In the genomic region with DNA sequence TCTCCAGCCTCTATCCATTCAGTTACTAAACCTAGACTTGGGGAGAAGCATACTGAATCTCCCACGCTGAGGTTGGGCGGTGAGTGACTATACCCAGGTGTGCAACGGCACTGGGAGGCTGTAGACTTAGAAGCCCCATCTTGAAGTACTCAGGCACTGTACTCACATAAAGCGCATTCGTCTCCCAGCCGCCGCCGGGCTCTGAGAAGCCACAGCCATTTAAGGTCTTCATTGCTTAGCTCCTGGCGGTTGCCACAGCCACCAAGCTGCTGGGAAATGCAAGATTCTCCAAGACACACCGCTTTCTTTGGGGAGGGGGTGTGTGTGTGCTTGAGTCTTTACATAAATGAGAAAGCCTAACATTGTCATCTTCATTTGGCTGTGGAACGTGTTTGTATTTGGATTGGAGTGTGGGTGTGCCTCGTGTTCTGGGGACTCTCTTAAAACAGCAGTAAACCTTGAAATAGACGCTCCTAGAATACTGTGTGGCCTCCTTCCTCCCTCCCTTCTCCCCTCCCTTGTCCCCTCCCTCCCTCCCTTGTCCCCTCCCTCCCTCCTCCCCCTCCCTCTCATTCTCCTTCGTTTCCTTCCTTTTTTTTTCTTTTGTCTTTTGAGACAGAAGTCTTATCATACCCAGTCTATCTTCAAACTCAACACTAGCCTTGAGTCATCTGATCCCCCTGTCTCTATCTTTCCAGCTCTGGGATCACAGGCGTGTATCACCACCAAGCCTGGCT, we compare ENCODE assay signal across 9 mouse cellular contexts.
DNase-seq lines count a peak whose midpoint lies in the region; ATAC-seq and TF ChIP-seq lines count a peak whose summit lies in the region.
"Had no signal": no experiment of that assay in that cellular context is flagged by ENCODE, and none has a peak within 500 bp of the region (broad histone marks: within the 10 kb centered on the region; RNA-seq: fewer than 3 reads in every experiment).

No protein-coding gene starts in this region.

- H3K9ac ChIP-seq in lung, postnatal 0 days (replicated peaks; ENCODE audit: low read depth): no peak overlapping the region
- no peak overlapping the region for H3K9ac ChIP-seq in limb, embryonic 14.5 days (ENCODE audit: low read depth, low read length, severe bottlenecking)
- H3K9ac ChIP-seq: midbrain, embryonic 12.5 days had no signal

- peak; percentile 75 for ATAC-seq in frontal cortex, adult (ENCODE audit: low TSS enrichment)
- peak; percentile 34; the same call in 1 of the 2 replicates for ATAC-seq in lung, postnatal 0 days
- ATAC-seq in limb, embryonic 14.5 days (ENCODE audit: low FRiP score, low read depth): no peak

- H3K27me3 ChIP-seq in lung, postnatal 0 days (replicated peaks; ENCODE audit: insufficient read depth, low read length): no peaks in the 10 kb centered on the region
- H3K27me3 ChIP-seq in limb, embryonic 14.5 days (ENCODE audit: control insufficient read depth, insufficient read depth, low read length): no peaks in the 10 kb centered on the region

- H3K4me1 ChIP-seq in lung, postnatal 0 days (ENCODE audit: insufficient read depth, low read depth, low read length): peaks cover 7% of the 10 kb centered on the region; the same call in 1 of the 2 replicates
- peaks cover 9% of the 10 kb centered on the region for H3K4me1 ChIP-seq in lung, adult 2 months (ENCODE audit: control insufficient read depth, insufficient read depth, low read length)
- peaks cover 21% of the 10 kb centered on the region for H3K4me1 ChIP-seq in limb, embryonic 14.5 days (ENCODE audit: control insufficient read depth, insufficient read depth, low read length)

- H3K36me3 ChIP-seq in lung, postnatal 0 days (ENCODE audit: insufficient read depth, low read length): no peaks in the 10 kb centered on the region
- no peaks in the 10 kb centered on the region for H3K36me3 ChIP-seq in limb, embryonic 14.5 days (ENCODE audit: control insufficient read depth, insufficient read depth, low read length)
- H3K36me3 ChIP-seq: midbrain, embryonic 12.5 days had no signal

- no peak for TF ChIP-seq CTCF in lung, postnatal 0 days (IDR thresholded peaks at IDR 0.05)
- TF ChIP-seq CTCF in lung, adult 2 months (IDR thresholded peaks at IDR 0.05; ENCODE audit: insufficient read depth, low read length): no peak

- DNase-seq in frontal cortex, postnatal 14 days (ENCODE audit: low spot score in 2 of 2): no peak
- peak; percentile 48 for DNase-seq in lung, postnatal 0 days (ENCODE audit: low spot score)
- DNase-seq in lung, adult 2 months: no peak
- DNase-seq in limb, embryonic 14.5 days (ENCODE audit: low spot score): no peak
- peak; percentile 38 for DNase-seq in thymus, postnatal 0 days (ENCODE audit: low spot score)
- no peak for DNase-seq in embryo, embryonic 11 days
- no peak for DNase-seq in cerebellum, postnatal 14 days

- TF ChIP-seq POLR2A in lung, adult 2 months (IDR thresholded peaks at IDR 0.05; ENCODE audit: borderline replicate concordance, extremely low read depth, low read depth, low read length): no peak
- no peak for TF ChIP-seq POLR2A in limb, embryonic 14.5 days (IDR thresholded peaks at IDR 0.05; ENCODE audit: borderline replicate concordance, extremely low read depth, insufficient read depth, insufficient read length)

- H3K4me2 ChIP-seq in lung, postnatal 0 days (replicated peaks; ENCODE audit: low read depth, low read length): no peak overlapping the region
- H3K4me2 ChIP-seq in limb, embryonic 14.5 days (replicated peaks; ENCODE audit: low read depth, low read length, severe bottlenecking): 0 out of 2 replicates have a peak overlapping the region, but pooled peaks have one; percentile 17
- H3K4me2 ChIP-seq: midbrain, embryonic 12.5 days had no signal

- no peak overlapping the region for H3K27ac ChIP-seq in lung, postnatal 0 days (ENCODE audit: low read length)
- no peak overlapping the region for H3K27ac ChIP-seq in limb, embryonic 14.5 days (replicated peaks; ENCODE audit: low read depth, low read length)
- H3K27ac ChIP-seq: midbrain, embryonic 12.5 days had no signal

- no peak for TF ChIP-seq EP300 in lung, postnatal 0 days (IDR thresholded peaks at IDR 0.05)

- no peaks in the 10 kb centered on the region for H3K9me3 ChIP-seq in lung, postnatal 0 days (ENCODE audit: low read length)
- no peaks in the 10 kb centered on the region for H3K9me3 ChIP-seq in limb, embryonic 14.5 days (ENCODE audit: control insufficient read depth, low read length)
- H3K9me3 ChIP-seq: midbrain, embryonic 12.5 days had no signal

- 35% methylated on average over 15 of the region's 15 CpGs for WGBS in lung, postnatal 0 days
- 36% methylated on average over 15 of the region's 15 CpGs for WGBS in lung, adult 2 months
- 36% methylated on average over 15 of the region's 15 CpGs for WGBS in limb, embryonic 14.5 days

- no peak overlapping the region for H3K4me3 ChIP-seq in lung, postnatal 0 days (ENCODE audit: low read depth, low read length)
- no peak overlapping the region for H3K4me3 ChIP-seq in lung, adult 2 months (replicated peaks; ENCODE audit: extremely low read depth, low read depth, low read length)
- no peak overlapping the region for H3K4me3 ChIP-seq in limb, embryonic 14.5 days (replicated peaks; ENCODE audit: low read length)
- H3K4me3 ChIP-seq: midbrain, embryonic 12.5 days had no signal

Comparison
In these comparisons a context has a peak if more than half of its experiments do, and no peak if none do; other contexts are left out.
1. DNase-seq: peak in lung, postnatal 0 days (single experiment) and thymus, postnatal 0 days (single experiment); none in frontal cortex, postnatal 14 days (0 of 2), lung, adult 2 months (single experiment), limb, embryonic 14.5 days (single experiment), embryo, embryonic 11 days (single experiment) and cerebellum, postnatal 14 days (0 of 2).